Mouse (Mus musculus) brain, embryonic 14.5 days (tissue): ENCODE results near the gene Clptm1.

Experiments
- CTCF ChIP-seq: fragments of 200-500 bp; IDR thresholded peaks from 2 replicates; pipeline ENCODE4 v1.5.1; 2012; ENCODE audit warnings: inconsistent platforms, mild to moderate bottlenecking, moderate library complexity, borderline replicate concordance; ENCODE audit not compliant: insufficient read depth, insufficient read length; ENCODE audit errors: extremely low read depth
- POLR2A ChIP-seq: fragments of 200-500 bp; IDR thresholded peaks from 2 replicates; pipeline ENCODE4 v1.6.1; 2012; ENCODE audit warnings: mild to moderate bottlenecking, inconsistent platforms, borderline replicate concordance; ENCODE audit not compliant: poor library complexity, insufficient read depth, insufficient read length, severe bottlenecking; ENCODE audit errors: extremely low read depth

DNA sequence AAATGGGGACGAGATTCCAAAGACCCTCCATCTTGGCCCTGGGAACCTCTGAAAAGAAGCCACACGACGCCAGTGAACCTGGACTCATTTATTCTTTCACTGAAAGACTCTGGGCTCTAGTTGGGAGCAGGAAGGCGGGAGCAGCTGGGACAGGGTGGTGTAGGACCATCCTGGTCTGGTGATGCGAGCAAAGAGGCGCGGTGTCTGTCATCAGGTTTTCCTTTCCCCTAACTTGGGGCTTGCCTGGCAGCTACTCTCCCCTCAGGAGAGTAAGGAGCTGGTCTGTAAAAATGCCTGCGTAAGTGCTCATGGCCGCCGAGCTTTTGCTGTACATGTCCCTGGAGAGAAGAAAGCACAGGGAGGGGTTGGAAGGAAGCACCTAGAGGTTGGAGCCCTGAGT, 6.7 kb upstream of the Clptm1 start:
- no peak for TF ChIP-seq POLR2A
- TF ChIP-seq CTCF, result no peak
